Mouse (Mus musculus) stomach, embryonic 16.5 days (tissue): Measurements from ENCODE around the gene Fbxo42. TPM values are rescaled to one million over a fixed set of nuclear protein-coding genes. Genes with fewer than 3 reads are reported as not detected.
"Not testable (repeated sequence)": the region's sequence is repeated elsewhere in the genome, so short reads cannot be mapped to it uniquely, and the experiment has no call there.

Experiments used
- ATAC-seq: fragments of 200-750 bp; cut with Nextera tagmentation; 2 replicates; pipeline ENCODE4 v1.8.0; 2017; ENCODE audit warnings: moderate number of reproducible peaks, moderate TSS enrichment; ENCODE audit not compliant: insufficient read depth, low FRiP score
- H3K27ac ChIP-seq: fragments of 300-500 bp; sonication (generic); 2 replicates; pipeline ENCODE4 v1.5.1; 2014; ENCODE audit warnings: low read length
- H3K27me3 ChIP-seq: fragments of 300-500 bp; sonication (generic); 2 replicates; pipeline ENCODE4 v1.6.1; 2014; ENCODE audit warnings: low read length, control low read depth, mixed read lengths; ENCODE audit not compliant: control insufficient read depth, insufficient read depth
- H3K36me3 ChIP-seq: fragments of 300-500 bp; sonication (generic); 2 replicates; pipeline ENCODE4 v1.6.1; 2014; ENCODE audit warnings: low read length; ENCODE audit not compliant: control insufficient read depth, insufficient read depth
- H3K4me1 ChIP-seq: fragments of 300-500 bp; sonication (generic); 2 replicates; pipeline ENCODE4 v1.6.1; 2014; ENCODE audit warnings: low read length, control low read depth, mixed read lengths; ENCODE audit not compliant: control insufficient read depth, insufficient read depth
- H3K4me2 ChIP-seq: fragments of 300-500 bp; sonication (generic); 2 replicates; pipeline ENCODE4 v1.6.1; 2014; ENCODE audit warnings: low read depth, low read length, mixed read lengths
- H3K4me3 ChIP-seq: fragments of 300-500 bp; sonication (generic); replicated peaks from 2 replicates; pipeline ENCODE4 v1.5.1; 2014; ENCODE audit warnings: mild to moderate bottlenecking, low read length
- H3K9ac ChIP-seq: fragments of 300-500 bp; sonication (generic); 2 replicates; pipeline ENCODE4 v1.6.1; 2014; ENCODE audit warnings: low read length
- H3K9me3 ChIP-seq: fragments of 300-500 bp; sonication (generic); replicated peaks from 2 replicates; pipeline ENCODE4 v1.6.1; 2016; ENCODE audit warnings: low read length, control low read depth; ENCODE audit not compliant: control insufficient read depth
- WGBS: fragments of 180-500 bp; shearing (Covaris S2); extraction: QIAGEN DNeasy Blood & Tissue Kit; methylation state at CpG from one replicate; pipeline ENCODE4 v1.1.7; 2014; 5-methylcytosine and 5-hydroxymethylcytosine counted together
- polyA plus RNA-seq: library from polyadenylated mRNA; unstranded; fragments of >200 nt; fragmentation: Nextera tagmentation; extraction: Ambion mirVana; gene quantifications from 2 replicates; pipeline ENCODE4 v1.2.1, GENCODE M21; 2015

The Fbxo42 gene
- polyA plus RNA-seq, 1 experiment from 2014 or later = 22.0 TPM

- Histone ChIP-seq H3K27ac (peak overlapping the region; percentile 97), H3K36me3 (no peaks in the 10 kb centered on the region), H3K4me1 (peaks cover 69% of the 10 kb centered on the region), H3K4me2 (peak overlapping the region; percentile 48), H3K9me3 (no peaks in the 10 kb centered on the region), H3K4me3 (peak overlapping the region; percentile 21; the same call in 1 of the 2 replicates), H3K9ac (peak overlapping the region; percentile 65), H3K27me3 (no peaks in the 10 kb centered on the region)
- no peak for ATAC-seq
- WGBS = 35% methylated on average over 8 of the region's 8 CpGs
These were observed 15.5 kb upstream of the Fbxo42 start for GRCm38 (mm10) chr4:141132191-141132590.

- Histone ChIP-seq H3K9ac (no peak overlapping the region), H3K4me3 (no peak overlapping the region), H3K36me3 (no peaks in the 10 kb centered on the region), H3K27me3 (no peaks in the 10 kb centered on the region), H3K27ac (peak overlapping the region; percentile 97), H3K4me2 (no peak overlapping the region), H3K4me1 (peaks cover 76% of the 10 kb centered on the region), H3K9me3 (no peaks in the 10 kb centered on the region)
- no peak for ATAC-seq
- WGBS = 21% methylated on average over 8 of the region's 8 CpGs
These were observed 14.5 kb upstream of the Fbxo42 start for GRCm38 (mm10) chr4:141133227-141133626.

GRCm38 (mm10) chr4:141134031-141134441 lies 13.7 kb upstream of the Fbxo42 start:
- Histone ChIP-seq H3K4me2 (no peak overlapping the region), H3K9me3 (no peaks in the 10 kb centered on the region), H3K4me3 (no peak overlapping the region), H3K27ac (peak overlapping the region; percentile 75), H3K27me3 (no peaks in the 10 kb centered on the region), H3K36me3 (no peaks in the 10 kb centered on the region), H3K4me1 (peaks cover 77% of the 10 kb centered on the region), H3K9ac (peak overlapping the region; percentile 38; the same call in 1 of the 2 replicates)
- 42% methylated on average over 8 of the region's 8 CpGs for WGBS
- no peak for ATAC-seq

- H3K9ac ChIP-seq = peak overlapping the region; percentile 47; the same call in 1 of the 2 replicates
- H3K4me3 ChIP-seq = no peak overlapping the region
- no peaks in the 10 kb centered on the region for H3K27me3 ChIP-seq
- no peaks in the 10 kb centered on the region for H3K9me3 ChIP-seq
- peak overlapping the region; percentile 8; the same call in 1 of the 2 replicates for H3K4me2 ChIP-seq
- ATAC-seq = no peak
- H3K27ac ChIP-seq = peak overlapping the region; percentile 75
- H3K4me1 ChIP-seq = peaks cover 69% of the 10 kb centered on the region
- H3K36me3 ChIP-seq = no peaks in the 10 kb centered on the region
- WGBS = 60% methylated on average over 20 of the region's 20 CpGs
These were observed 12.8 kb upstream of the Fbxo42 start for GRCm38 (mm10) chr4:141134751-141135530.

GRCm38 (mm10) chr4:141136126-141136525 lies 11.6 kb upstream of the Fbxo42 start:
- 70% methylated on average over 7 of the region's 7 CpGs for WGBS
- no peak for ATAC-seq
- H3K9me3 ChIP-seq = no peaks in the 10 kb centered on the region
- peaks cover 60% of the 10 kb centered on the region for H3K4me1 ChIP-seq
- H3K27ac ChIP-seq = 0 out of 2 replicates have a peak overlapping the region, but pooled peaks have one; percentile 4
- no peak overlapping the region for H3K9ac ChIP-seq
- no peak overlapping the region for H3K4me3 ChIP-seq
- no peaks in the 10 kb centered on the region for H3K36me3 ChIP-seq
- no peak overlapping the region for H3K4me2 ChIP-seq
- H3K27me3 ChIP-seq = no peaks in the 10 kb centered on the region

GRCm38 (mm10) chr4:141137740-141138139 lies 10.0 kb upstream of the Fbxo42 start:
- ATAC-seq = not testable (repeated sequence)

GRCm38 (mm10) chr4:141138425-141139115 lies 9.1 kb upstream of the Fbxo42 start:
- no peaks in the 10 kb centered on the region for H3K36me3 ChIP-seq
- peak overlapping the region; percentile 82 for H3K4me2 ChIP-seq
- H3K27ac ChIP-seq = peak overlapping the region; percentile 97
- H3K27me3 ChIP-seq = no peaks in the 10 kb centered on the region
- H3K4me1 ChIP-seq = peaks cover 39% of the 10 kb centered on the region
- H3K4me3 ChIP-seq = peak overlapping the region; percentile 81
- peak overlapping the region; percentile 95 for H3K9ac ChIP-seq
- WGBS = under 1% methylated on average over 29 of the region's 29 CpGs
- no peak for ATAC-seq
- no peaks in the 10 kb centered on the region for H3K9me3 ChIP-seq

More at GRCm38 (mm10) chr4:141137740-141138139, 10.0 kb upstream of the Fbxo42 start:
- Histone ChIP-seq H3K4me2 (peak overlapping the region; percentile 82), H3K4me1 (peaks cover 46% of the 10 kb centered on the region)
- not testable (repeated sequence) for H3K9me3 ChIP-seq, H3K27me3 ChIP-seq, H3K36me3 ChIP-seq, H3K4me3 ChIP-seq, H3K27ac ChIP-seq, H3K9ac ChIP-seq
- 68% methylated on average over 1 of the region's 3 CpGs for WGBS

GRCm38 (mm10) chr4:141139116-141139970 lies 8.4 kb upstream of the Fbxo42 start, which contains the start of gene Szrd1:
Gene Szrd1, minus strand, starts transcription at chr4:141139775.
- Histone ChIP-seq H3K36me3 (no peaks in the 10 kb centered on the region), H3K4me3 (peak within 1 kb of the TSS; percentile 81), H3K9ac (peak within 1 kb of the TSS; percentile 95), H3K27me3 (no peaks in the 10 kb centered on the region), H3K4me2 (peak within 1 kb of the TSS; percentile 82), H3K27ac (peak within 1 kb of the TSS; percentile 97), H3K9me3 (no peaks in the 10 kb centered on the region), H3K4me1 (peaks cover 33% of the 10 kb centered on the region)
- peak; percentile 95 for ATAC-seq
- under 1% methylated on average over 62 of the region's 63 CpGs for whole genome bisulfite sequencing
